Mouse (Mus musculus): ENCODE results near the gene Nrarp. TPM values are rescaled to one million over a fixed set of nuclear protein-coding genes. Genes with fewer than 3 reads are reported as not detected.
A peak's percentile ranks its signal among the peaks of the same experiment; 100 is the strongest.

Nrarp gene
- total RNA-seq, 2 experiments from 2014 or later: 19.5 to 21.0 TPM

GRCm38 (mm10) chr2:25195211-25196156, 14.9 kb downstream of the Nrarp start:
- no peak for DNase-seq (ENCODE audit: low spot score in 2 of 2)

- DNase-seq (ENCODE audit: low spot score in 2 of 2): no peak
These were observed 15.8 kb downstream of the Nrarp start, which contains the start of gene Tor4a for GRCm38 (mm10) chr2:25196172-25196954. Gene Tor4a, minus strand, starts transcription at chr2:25196886.

- DNase-seq (ENCODE audit: low spot score in 2 of 2): no peak
These were observed 16.6 kb downstream of the Nrarp start for GRCm38 (mm10) chr2:25197191-25197590.

GRCm38 (mm10) chr2:25197946-25198345, 17.4 kb downstream of the Nrarp start:
- DNase-seq (ENCODE audit: low spot score in 2 of 2): no peak

GRCm38 (mm10) chr2:25200631-25201030, 20.1 kb downstream of the Nrarp start:
- DNase-seq (ENCODE audit: low spot score in 2 of 2): no peak

- no peak for DNase-seq (ENCODE audit: low spot score in 2 of 2)
These were observed 23.2 kb downstream of the Nrarp start for GRCm38 (mm10) chr2:25203631-25204214.

- no peak for DNase-seq (ENCODE audit: low spot score in 2 of 2)
These were observed 27.0 kb downstream of the Nrarp start for GRCm38 (mm10) chr2:25207593-25207992.

GRCm38 (mm10) chr2:25210686-25211085, 30.1 kb downstream of the Nrarp start:
- no peak for DNase-seq (ENCODE audit: low spot score in 2 of 2)

GRCm38 (mm10) chr2:25211121-25211670, 30.6 kb downstream of the Nrarp start, which contains the start of gene Nelfb:
Gene Nelfb, minus strand, starts transcription at chr2:25211489.
- peak; percentile 69 to 84 for DNase-seq (ENCODE audit: low spot score in 2 of 2)

- DNase-seq (ENCODE audit: low spot score in 2 of 2): no peak
These were observed 32.8 kb downstream of the Nrarp start for GRCm38 (mm10) chr2:25213266-25213865.

- DNase-seq (ENCODE audit: low spot score in 2 of 2): no peak
These were observed 33.9 kb downstream of the Nrarp start, which contains the start of gene Stpg3 for GRCm38 (mm10) chr2:25214444-25214843. Gene Stpg3, minus strand, starts transcription at chr2:25214637.

GRCm38 (mm10) chr2:25217666-25218065, 37.1 kb downstream of the Nrarp start:
- no peak for DNase-seq (ENCODE audit: low spot score in 2 of 2)

GRCm38 (mm10) chr2:25218445-25218844, 37.9 kb downstream of the Nrarp start, which contains the start of gene Fam166a:
Gene Fam166a, plus strand, starts transcription at chr2:25218745.
- no peak for DNase-seq (ENCODE audit: low spot score in 2 of 2)

GRCm38 (mm10) chr2:25221331-25221772, 40.8 kb downstream of the Nrarp start:
- no peak for DNase-seq (ENCODE audit: low spot score in 2 of 2)

- DNase-seq (ENCODE audit: low spot score in 2 of 2): peak in 1 of 2 experiments; percentile 77
These were observed 43.3 kb downstream of the Nrarp start for GRCm38 (mm10) chr2:25223681-25224491.

GRCm38 (mm10) chr2:25224492-25224765, 43.9 kb downstream of the Nrarp start, which contains the start of gene Tubb4b:
Gene Tubb4b, minus strand, starts transcription at chr2:25224702.
- DNase-seq (ENCODE audit: low spot score in 2 of 2): no peak

GRCm38 (mm10) chr2:25224766-25225752, 44.5 kb downstream of the Nrarp start:
- peak; percentile 100 for DNase-seq (ENCODE audit: low spot score in 2 of 2)

GRCm38 (mm10) chr2:25225811-25226379, 45.3 kb downstream of the Nrarp start:
- no peak for DNase-seq (ENCODE audit: low spot score in 2 of 2)

Measured in layer of hippocampus, adult 18-20 months (tissue).